Mouse (Mus musculus) mammary gland, adult 2 months (tissue): ENCODE results near the gene Olfr920. TPM values are rescaled to one million over a fixed set of nuclear protein-coding genes. Genes with fewer than 3 reads are reported as not detected.

Experiments
- polyA plus RNA-seq: library from polyadenylated mRNA; depleted of rRNA; stranded (reverse); fragments of >200 nt; gene quantifications from 2 replicates; pipeline ENCODE4 v1.2.3, GENCODE M21; 2012; ENCODE audit warnings: low replicate concordance; rRNA removed

Olfr920 gene
- polyA plus RNA-seq, result 0.18 and 0.42 TPM in 2 replicates

DNA sequence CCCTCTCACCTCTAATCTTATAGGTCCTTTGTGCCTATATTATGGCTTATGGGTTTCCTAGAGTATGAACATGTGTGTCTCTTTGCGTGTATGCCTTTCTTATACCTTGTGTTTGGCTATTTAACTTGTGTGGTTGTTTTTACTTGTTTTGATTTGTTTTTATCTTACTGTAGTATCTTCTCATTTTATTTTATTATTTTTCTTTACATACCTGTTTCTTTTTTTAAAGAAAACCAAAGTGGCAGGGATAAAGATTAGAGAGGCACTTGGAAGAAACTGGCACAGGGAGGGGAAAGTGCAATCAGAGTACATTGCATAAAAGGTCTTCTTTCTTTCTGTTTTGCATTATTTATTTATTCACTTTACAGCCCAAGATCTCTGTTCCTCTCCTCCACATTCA, at the start of gene Olfr920:
TSS of gene Olfr920 (plus strand) at position 301 of the 400 bp plus-strand sequence.

DNA sequence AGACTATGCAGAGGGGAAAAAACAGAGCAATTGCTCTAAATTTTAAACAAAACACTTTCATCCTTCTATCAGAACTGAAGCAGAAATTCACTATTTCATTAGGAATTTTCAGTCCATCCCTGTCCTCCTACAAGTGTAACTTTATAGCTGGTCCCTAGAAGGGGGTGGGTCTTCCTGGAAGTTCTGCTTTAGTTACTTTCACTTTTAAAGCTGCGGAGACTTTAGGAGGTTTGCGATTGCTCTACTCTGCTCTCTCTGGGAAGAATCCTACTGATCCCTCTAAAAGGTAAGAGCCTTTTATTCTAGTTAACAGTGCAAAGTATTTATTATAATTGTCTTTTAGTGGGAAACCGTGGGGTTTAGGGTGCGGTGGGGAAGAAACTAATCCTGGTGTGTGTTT, 34.0 kb upstream of the Olfr920 start, which contains the start of gene Vwa5a:
TSS of gene Vwa5a (plus strand) at position 167 of the 400 bp plus-strand sequence.

DNA sequence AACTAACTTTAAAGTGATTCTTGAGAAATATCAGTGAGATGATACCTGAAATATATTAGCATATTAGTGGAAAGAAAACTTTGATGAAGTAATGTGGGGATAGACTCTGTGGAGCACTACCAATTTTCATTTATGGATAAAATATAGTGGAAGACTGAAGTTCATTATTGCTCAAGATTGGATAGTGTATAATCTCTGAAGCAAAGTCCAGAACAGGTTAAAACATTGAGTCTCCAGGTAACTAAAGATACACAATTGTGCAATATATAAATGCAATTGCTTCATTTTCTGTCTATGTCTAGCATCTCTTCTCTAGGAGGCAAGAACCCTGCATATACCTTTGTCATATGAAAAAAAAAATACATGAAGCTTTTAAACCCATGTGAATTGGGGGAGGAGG, 20.7 kb downstream of the Olfr920 start, which contains the start of gene Olfr921:
TSS of gene Olfr921 (plus strand) at position 301 of the 400 bp plus-strand sequence.

Other genes starting within 250 kb of the Olfr920 start
- not detected in 2 replicates for gene Olfr911-ps1, start 230.7 kb upstream of the Olfr920 start, polyA plus RNA-seq
- gene Olfr910, start 214.4 kb upstream of the Olfr920 start, polyA plus RNA-seq, result not detected in 2 replicates
- gene Olfr912, start 172.1 kb upstream of the Olfr920 start, polyA plus RNA-seq, result not detected in 2 replicates
- not detected in 2 replicates for gene Olfr913, start 159.5 kb upstream of the Olfr920 start, polyA plus RNA-seq
- gene Olfr914, start 147.2 kb upstream of the Olfr920 start, polyA plus RNA-seq, result not detected in 2 replicates
- gene Olfr916, start 92.4 kb upstream of the Olfr920 start, polyA plus RNA-seq, result not detected in 2 replicates
- gene Olfr917, start 86.5 kb upstream of the Olfr920 start, polyA plus RNA-seq, result not detected in 2 replicates
- gene Olfr918, start 77.7 kb upstream of the Olfr920 start, polyA plus RNA-seq, result not detected in 2 replicates
- not detected in 2 replicates for gene Olfr919, start 48.6 kb upstream of the Olfr920 start, polyA plus RNA-seq
- gene Vwa5a, start 34.0 kb upstream of the Olfr920 start, polyA plus RNA-seq, result 15.3 and 43.0 TPM in 2 replicates
- not detected in 2 replicates for gene Olfr921, start 20.8 kb downstream of the Olfr920 start, polyA plus RNA-seq
- gene Olfr922, start 62.3 kb downstream of the Olfr920 start, polyA plus RNA-seq, result not detected in 2 replicates
- gene Olfr923, start 74.2 kb downstream of the Olfr920 start, polyA plus RNA-seq, result not detected in 2 replicates
- not detected in 2 replicates for gene Olfr924, start 92.2 kb downstream of the Olfr920 start, polyA plus RNA-seq
- gene Olfr26, start 102.8 kb downstream of the Olfr920 start, polyA plus RNA-seq, result not detected in 2 replicates
- gene Olfr926, start 124.8 kb downstream of the Olfr920 start, polyA plus RNA-seq, result not detected in 2 replicates
- gene Olfr930, start 177.5 kb downstream of the Olfr920 start, polyA plus RNA-seq, result not detected in 2 replicates
- not detected in 2 replicates for gene Olfr933, start 220.0 kb downstream of the Olfr920 start, polyA plus RNA-seq
- not detected in 2 replicates for gene Olfr934, start 236.0 kb downstream of the Olfr920 start, polyA plus RNA-seq
- not detected in 2 replicates for gene Olfr935, start 247.4 kb downstream of the Olfr920 start, polyA plus RNA-seq